Mouse (Mus musculus) midbrain, embryonic 16.5 days (tissue): ENCODE measurements at regions not wholly inside any gene's neighbourhood (a gene's known extent, or its start where the extent isn't known, plus 50 kb on each side); places are given as distances from the start of the nearest gene placed in this dataset.

Source experiments
- ATAC-seq: fragments of 200-750 bp; cut with Nextera tagmentation; 2 replicates; pipeline ENCODE4 v1.8.0; 2017; ENCODE audit warnings: moderate TSS enrichment
- H3K27ac ChIP-seq: fragments of 300-500 bp; sonication (generic); 2 replicates; pipeline ENCODE4 v1.5.1; 2014; ENCODE audit warnings: mild to moderate bottlenecking, low read length, mixed read lengths
- H3K27me3 ChIP-seq: fragments of 300-500 bp; sonication (generic); 2 replicates; pipeline ENCODE4 v1.6.1; 2014; ENCODE audit warnings: low read depth, low read length, mixed read lengths; ENCODE audit not compliant: control insufficient read depth, insufficient read depth
- H3K36me3 ChIP-seq: fragments of 300-500 bp; sonication (generic); 2 replicates; pipeline ENCODE4 v1.6.1; 2014; ENCODE audit warnings: mild to moderate bottlenecking, low read length, moderate library complexity, mixed read lengths; ENCODE audit not compliant: control insufficient read depth, insufficient read depth
- H3K4me1 ChIP-seq: fragments of 300-500 bp; sonication (generic); 2 replicates; pipeline ENCODE4 v1.6.1; 2014; ENCODE audit warnings: mild to moderate bottlenecking, low read length, mixed read lengths; ENCODE audit not compliant: control insufficient read depth, insufficient read depth
- H3K4me2 ChIP-seq: fragments of 300-500 bp; sonication (generic); 2 replicates; pipeline ENCODE4 v1.6.1; 2014; ENCODE audit warnings: mild to moderate bottlenecking, low read length, mixed read lengths
- H3K4me3 ChIP-seq: fragments of 300-500 bp; sonication (generic); 2 replicates; pipeline ENCODE4 v1.5.1; 2014; ENCODE audit warnings: low read depth, mild to moderate bottlenecking, low read length, moderate library complexity, mixed read lengths
- H3K9ac ChIP-seq: fragments of 300-500 bp; sonication (generic); 2 replicates; pipeline ENCODE4 v1.6.1; 2014; ENCODE audit warnings: low read depth, low read length, mixed read lengths
- H3K9me3 ChIP-seq: fragments of 300-500 bp; sonication (generic); replicated peaks from 2 replicates; pipeline ENCODE4 v1.6.1; 2014; ENCODE audit warnings: mild to moderate bottlenecking, low read length, mixed read lengths; ENCODE audit not compliant: control insufficient read depth, poor library complexity, severe bottlenecking
- WGBS: fragments of 180-500 bp; shearing (Covaris S2); extraction: QIAGEN DNeasy Blood & Tissue Kit; methylation state at CpG from one replicate; pipeline ENCODE4 v1.1.7; 2014; 5-methylcytosine and 5-hydroxymethylcytosine counted together

GRCm38 (mm10) chr3:147398298-147398697 is 546.1 kb downstream of the Ttll7 start:
- no peak overlapping the region for H3K4me2 ChIP-seq
- H3K27me3 ChIP-seq, result no peaks in the 10 kb centered on the region
- no peaks in the 10 kb centered on the region for H3K9me3 ChIP-seq
- H3K27ac ChIP-seq, result no peak overlapping the region
- no peak for ATAC-seq
- H3K36me3 ChIP-seq, result no peaks in the 10 kb centered on the region
- peaks cover 7% of the 10 kb centered on the region for H3K4me1 ChIP-seq
- no peak overlapping the region for H3K4me3 ChIP-seq
- 30% methylated on average over 8 of the region's 8 CpGs for WGBS
- no peak overlapping the region for H3K9ac ChIP-seq

GRCm38 (mm10) chr3:147412274-147412673 is 560.1 kb downstream of the Ttll7 start:
- H3K9me3 ChIP-seq, result no peaks in the 10 kb centered on the region
- ATAC-seq, result no peak
- no peaks in the 10 kb centered on the region for H3K36me3 ChIP-seq
- no peaks in the 10 kb centered on the region for H3K4me1 ChIP-seq
- no peak overlapping the region for H3K4me3 ChIP-seq
- no peak overlapping the region for H3K27ac ChIP-seq
- no peak overlapping the region for H3K4me2 ChIP-seq
- H3K9ac ChIP-seq, result no peak overlapping the region
- 95% methylated on average over 4 of the region's 4 CpGs for WGBS
- no peaks in the 10 kb centered on the region for H3K27me3 ChIP-seq

- Histone ChIP-seq H3K9me3 (no peaks in the 10 kb centered on the region), H3K4me1 (peaks cover 3% of the 10 kb centered on the region), H3K27ac (no peak overlapping the region), H3K36me3 (no peaks in the 10 kb centered on the region), H3K27me3 (no peaks in the 10 kb centered on the region), H3K4me2 (no peak overlapping the region), H3K4me3 (no peak overlapping the region), H3K9ac (no peak overlapping the region)
- no peak for ATAC-seq
- 74% methylated on average over 3 of the region's 3 CpGs for WGBS
Observed at GRCm38 (mm10) chr3:147416926-147417325, 564.8 kb downstream of the Ttll7 start.

- WGBS, result 10% methylated on average over 3 of the region's 3 CpGs
Observed at GRCm38 (mm10) chr3:147419129-147419528, 567.0 kb downstream of the Ttll7 start.

GRCm38 (mm10) chr3:147422196-147422595 is 570.0 kb downstream of the Ttll7 start:
- Histone ChIP-seq H3K27ac (no peak overlapping the region), H3K36me3 (no peaks in the 10 kb centered on the region), H3K4me3 (no peak overlapping the region), H3K4me2 (no peak overlapping the region), H3K9me3 (no peaks in the 10 kb centered on the region), H3K4me1 (peaks cover 3% of the 10 kb centered on the region), H3K27me3 (no peaks in the 10 kb centered on the region), H3K9ac (no peak overlapping the region)
- 81% methylated on average over 5 of the region's 5 CpGs for WGBS
- ATAC-seq, result no peak

More at GRCm38 (mm10) chr3:147419129-147419528, 567.0 kb downstream of the Ttll7 start:
- Histone ChIP-seq H3K4me1 (peaks cover 3% of the 10 kb centered on the region), H3K27me3 (no peaks in the 10 kb centered on the region), H3K9me3 (no peaks in the 10 kb centered on the region), H3K4me3 (no peak overlapping the region), H3K36me3 (no peaks in the 10 kb centered on the region), H3K27ac (no peak overlapping the region), H3K4me2 (no peak overlapping the region), H3K9ac (no peak overlapping the region)
- no peak for ATAC-seq

- Histone ChIP-seq H3K4me2 (no peak overlapping the region), H3K4me1 (peaks cover 2% of the 10 kb centered on the region)
- WGBS, result 23% methylated on average over 2 of the region's 2 CpGs
Observed at GRCm38 (mm10) chr3:147423895-147424575, 571.9 kb downstream of the Ttll7 start.

GRCm38 (mm10) chr3:147428837-147429236 is 576.7 kb downstream of the Ttll7 start:
- H3K36me3 ChIP-seq, result no peaks in the 10 kb centered on the region
- no peaks in the 10 kb centered on the region for H3K4me1 ChIP-seq
- H3K4me3 ChIP-seq, result no peak overlapping the region
- H3K9me3 ChIP-seq, result no peaks in the 10 kb centered on the region
- no peak for ATAC-seq
- H3K27me3 ChIP-seq, result no peaks in the 10 kb centered on the region
- H3K9ac ChIP-seq, result no peak overlapping the region
- H3K4me2 ChIP-seq, result 0 out of 2 replicates have a peak overlapping the region, but pooled peaks have one; percentile 0
- 38% methylated on average over 10 of the region's 10 CpGs for WGBS
- H3K27ac ChIP-seq, result no peak overlapping the region

More at GRCm38 (mm10) chr3:147423895-147424575, 571.9 kb downstream of the Ttll7 start:
- no peak for ATAC-seq
- Histone ChIP-seq H3K36me3 (no peaks in the 10 kb centered on the region), H3K27ac (no peak overlapping the region), H3K27me3 (no peaks in the 10 kb centered on the region), H3K9ac (no peak overlapping the region), H3K9me3 (no peaks in the 10 kb centered on the region), H3K4me3 (no peak overlapping the region)

- WGBS, result 61% methylated on average over 5 of the region's 5 CpGs
- H3K9me3 ChIP-seq, result no peaks in the 10 kb centered on the region
- ATAC-seq, result no peak
- H3K27ac ChIP-seq, result 0 out of 2 replicates have a peak overlapping the region, but pooled peaks have one; percentile 17
- no peak overlapping the region for H3K4me3 ChIP-seq
- no peak overlapping the region for H3K9ac ChIP-seq
- H3K27me3 ChIP-seq, result no peaks in the 10 kb centered on the region
- no peak overlapping the region for H3K4me2 ChIP-seq
- H3K4me1 ChIP-seq, result peaks cover 4% of the 10 kb centered on the region; the same call in 1 of the 2 replicates
- no peaks in the 10 kb centered on the region for H3K36me3 ChIP-seq
Observed at GRCm38 (mm10) chr3:147442925-147443690, 590.9 kb downstream of the Ttll7 start.

- Histone ChIP-seq H3K4me1 (peaks cover 4% of the 10 kb centered on the region; the same call in 1 of the 2 replicates), H3K4me2 (no peak overlapping the region), H3K9ac (no peak overlapping the region), H3K27ac (no peak overlapping the region), H3K27me3 (no peaks in the 10 kb centered on the region), H3K4me3 (no peak overlapping the region), H3K36me3 (no peaks in the 10 kb centered on the region), H3K9me3 (no peaks in the 10 kb centered on the region)
- no peak for ATAC-seq
Observed at GRCm38 (mm10) chr3:147443691-147443960, 591.5 kb downstream of the Ttll7 start.
